Comparison of ENCODE assay signal across 17 mouse cellular contexts in the genomic region with DNA sequence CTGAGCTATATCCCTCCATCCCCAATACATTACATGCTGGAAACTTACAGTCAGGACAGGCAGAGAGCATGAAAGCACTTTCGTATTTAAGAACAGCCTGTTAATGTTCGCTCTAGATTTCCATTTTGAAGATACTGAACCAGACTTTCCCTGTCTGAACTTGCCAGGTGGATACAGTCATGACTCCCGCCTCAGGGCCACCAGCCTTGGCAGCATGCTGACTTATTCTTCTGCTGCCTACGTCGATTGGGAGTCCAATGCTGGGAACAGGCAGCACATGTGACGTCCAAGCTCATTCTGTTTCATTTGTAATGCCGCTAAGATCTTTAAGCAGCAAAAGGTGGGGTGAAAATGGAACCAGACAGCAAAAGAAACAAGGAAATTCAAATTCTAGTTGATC. TPM values are rescaled to one million over a fixed set of nuclear protein-coding genes. Genes with fewer than 3 reads are reported as not detected.
DNase-seq lines count a peak whose midpoint lies in the region; ATAC-seq and TF ChIP-seq lines count a peak whose summit lies in the region.
"Had no signal": no experiment of that assay in that cellular context is flagged by ENCODE, and none has a peak within 500 bp of the region (broad histone marks: within the 10 kb centered on the region; RNA-seq: fewer than 3 reads in every experiment).

No protein-coding gene starts in this region.

- no peak overlapping the region for H3K4me3 ChIP-seq in kidney, adult 2 months (ENCODE audit: insufficient read depth, low read depth, low read length)
- no peak overlapping the region for H3K4me3 ChIP-seq in kidney, embryonic 16.5 days (ENCODE audit: low read length)
- H3K4me3 ChIP-seq: forebrain, embryonic 12.5 days; heart, embryonic 12.5 days; hindbrain, embryonic 10.5 days had no signal

- no peaks in the 10 kb centered on the region for H3K27me3 ChIP-seq in kidney, adult 2 months (replicated peaks; ENCODE audit: control insufficient read depth, insufficient read depth, low read length)
- H3K27me3 ChIP-seq in kidney, embryonic 16.5 days (ENCODE audit: insufficient read depth, low read length), result no peaks in the 10 kb centered on the region

- DNase-seq in cerebellum, postnatal 10 days, result peak; percentile 9 to 24
- DNase-seq in cerebellum, adult 9-11 months, result no peak
- DNase-seq in kidney, adult 2 months, result peak; percentile 54
- DNase-seq in kidney, postnatal 36 days, result peak; percentile 21 to 39
- no peak for DNase-seq in kidney, postnatal 10 days
- DNase-seq in fat pad, adult 2 months (ENCODE audit: extremely low read depth, low read depth, low spot score), result peak; percentile 85
- DNase-seq in lung, postnatal 25 days (ENCODE audit: low spot score), result no peak
- DNase-seq: adrenal gland, postnatal 10 days; cerebellum, adult 11-12 months; cerebellum, postnatal 25 days; gastrocnemius, postnatal 10 days had no signal

- peaks cover 3% of the 10 kb centered on the region; the same call in 1 of the 2 replicates for H3K4me1 ChIP-seq in kidney, adult 2 months (ENCODE audit: control insufficient read depth, insufficient read depth, low read length)
- no peaks in the 10 kb centered on the region for H3K4me1 ChIP-seq in kidney, embryonic 16.5 days (ENCODE audit: insufficient read depth, low read length)
- H3K4me1 ChIP-seq: forebrain, embryonic 12.5 days; heart, embryonic 12.5 days; hindbrain, embryonic 10.5 days had no signal

- no peaks in the 10 kb centered on the region for H3K9me3 ChIP-seq in kidney, embryonic 16.5 days (ENCODE audit: low read length)
- H3K9me3 ChIP-seq: forebrain, embryonic 12.5 days; heart, embryonic 12.5 days; hindbrain, embryonic 10.5 days had no signal

- H3K4me2 ChIP-seq in kidney, embryonic 16.5 days (replicated peaks; ENCODE audit: low read depth, low read length), result no peak overlapping the region
- H3K4me2 ChIP-seq: forebrain, embryonic 12.5 days; heart, embryonic 12.5 days; hindbrain, embryonic 14.5 days had no signal

- H3K27ac ChIP-seq in kidney, adult 2 months (ENCODE audit: insufficient read depth, low read depth, low read length), result no peak overlapping the region
- H3K27ac ChIP-seq in kidney, embryonic 16.5 days (ENCODE audit: low read length), result no peak overlapping the region
- H3K27ac ChIP-seq: forebrain, embryonic 12.5 days; hindbrain, embryonic 10.5 days; hindbrain, embryonic 14.5 days had no signal

- TF ChIP-seq CTCF in kidney, adult 2 months (conservative IDR thresholded peaks at IDR 0.05; ENCODE audit: insufficient read depth, insufficient read length, low read depth, low read length), result no peak

- 59% methylated on average over 7 of the region's 7 CpGs for WGBS in kidney, adult 2 months
- 74% methylated on average over 7 of the region's 7 CpGs for WGBS in kidney, embryonic 16.5 days

- no peak for ATAC-seq in kidney, embryonic 16.5 days (ENCODE audit: low FRiP score, low TSS enrichment)
- ATAC-seq: forebrain, embryonic 16.5 days had no signal

- no peak overlapping the region for H3K9ac ChIP-seq in kidney, embryonic 16.5 days (replicated peaks; ENCODE audit: low read length)
- H3K9ac ChIP-seq: forebrain, embryonic 12.5 days; heart, embryonic 12.5 days; hindbrain, embryonic 14.5 days had no signal

- H3K36me3 ChIP-seq in kidney, adult 2 months (ENCODE audit: control insufficient read depth, insufficient read depth, low read length), result no peaks in the 10 kb centered on the region
- no peaks in the 10 kb centered on the region for H3K36me3 ChIP-seq in kidney, embryonic 16.5 days (ENCODE audit: insufficient read depth, low read length)
- H3K36me3 ChIP-seq: forebrain, embryonic 12.5 days; heart, embryonic 12.5 days; hindbrain, embryonic 10.5 days had no signal

- no peak for TF ChIP-seq POLR2A in kidney, adult 2 months (IDR thresholded peaks at IDR 0.05; ENCODE audit: low read depth, low read length)

RNA-seq across cellular contexts. Expression of a gene that starts 5.7 kb away (rescaled TPM):
- 35.2 and 37.8 TPM in 2 replicates for polyA plus RNA-seq in kidney, adult 2 months (2012; rRNA removed)
- 48.4 and 48.8 TPM in 2 replicates for polyA plus RNA-seq in kidney, embryonic 16.5 days (2015; fragmentation: Nextera tagmentation; extraction: Ambion mirVana)

Comparison
In these comparisons a context has a peak if more than half of its experiments do, and no peak if none do; other contexts are left out.
1. DNase-seq: peak in cerebellum, postnatal 10 days (2 of 2), kidney, adult 2 months (single experiment), kidney, postnatal 36 days (2 of 2) and fat pad, adult 2 months (single experiment); none in cerebellum, adult 9-11 months (single experiment), kidney, postnatal 10 days (single experiment) and lung, postnatal 25 days (single experiment).